Mouse (Mus musculus) bone marrow, adult 2 months (tissue): ENCODE measurements around the gene Rreb1.

Experiments
- CTCF ChIP-seq: fragments of 200-500 bp; IDR thresholded peaks from 2 replicates; pipeline ENCODE4 v1.5.1; 2011; ENCODE audit warnings: low read length, control low read depth; ENCODE audit not compliant: control insufficient read depth, insufficient read depth
- POLR2A ChIP-seq: fragments of 200-500 bp; IDR thresholded peaks from 2 replicates; pipeline ENCODE4 v1.6.1; 2011; ENCODE audit warnings: low read depth, mild to moderate bottlenecking, control low read depth, low read length, borderline replicate concordance; ENCODE audit not compliant: control insufficient read depth

GRCm38 (mm10) chr13:37895564-37896254, 117.5 kb downstream of the Rreb1 start:
- TF ChIP-seq POLR2A, result no peak
- no peak for TF ChIP-seq CTCF
